ENCODE assay signal across 15 mouse cellular contexts in the genomic region with DNA sequence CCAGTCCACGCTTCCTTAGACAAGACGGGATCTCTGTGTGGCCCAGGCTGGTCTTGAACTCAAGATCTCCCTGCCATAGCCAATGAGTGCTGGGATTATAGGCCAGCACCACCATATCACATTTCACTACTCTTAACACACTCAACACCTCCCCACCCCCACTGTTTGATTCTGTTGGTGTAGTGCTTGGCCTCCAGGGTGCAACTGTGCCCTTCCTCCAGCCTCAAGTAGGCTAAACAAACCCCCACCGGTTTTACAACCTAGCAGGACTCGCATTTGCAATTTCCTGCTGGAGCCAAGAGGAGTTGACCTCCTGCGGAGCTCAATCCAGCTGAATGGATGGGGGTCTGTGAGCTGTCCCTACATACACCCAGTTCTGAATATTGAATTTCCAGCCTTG. TPM values are rescaled to one million over a fixed set of nuclear protein-coding genes. Genes with fewer than 3 reads are reported as not detected.
DNase-seq lines count a peak whose midpoint lies in the region; ATAC-seq and TF ChIP-seq lines count a peak whose summit lies in the region.
"Had no signal": no experiment of that assay in that cellular context is flagged by ENCODE, and none has a peak within 500 bp of the region (broad histone marks: within the 10 kb centered on the region; RNA-seq: fewer than 3 reads in every experiment).

No protein-coding gene starts in this region.

- TF ChIP-seq POLR2A in small intestine, adult 2 months (IDR thresholded peaks at IDR 0.05; ENCODE audit: low read depth, low read length), result no peak

- H3K9ac ChIP-seq in kidney, embryonic 14.5 days (ENCODE audit: low read depth, low read length), result no peak overlapping the region
- H3K9ac ChIP-seq in limb, embryonic 13.5 days, result no peak overlapping the region
- H3K9ac ChIP-seq: heart, embryonic 13.5 days; intestine, embryonic 15.5 days; liver, embryonic 14.5 days had no signal

- no peak for ATAC-seq in kidney, embryonic 14.5 days (ENCODE audit: low FRiP score, low TSS enrichment)
- ATAC-seq in limb, embryonic 13.5 days (ENCODE audit: low FRiP score, low read depth), result 0 out of 2 replicates have a peak, but pooled peaks have one; percentile 24
- ATAC-seq: forebrain, embryonic 16.5 days; intestine, embryonic 15.5 days had no signal

- no peak overlapping the region for H3K4me2 ChIP-seq in kidney, embryonic 14.5 days (replicated peaks; ENCODE audit: low read depth, low read length)
- no peak overlapping the region for H3K4me2 ChIP-seq in limb, embryonic 13.5 days (replicated peaks)
- H3K4me2 ChIP-seq: heart, embryonic 13.5 days; intestine, embryonic 15.5 days had no signal

- no peak for TF ChIP-seq CTCF in small intestine, adult 2 months (IDR thresholded peaks at IDR 0.05; ENCODE audit: extremely low read depth, insufficient read length, insufficient replicate concordance, low read depth, low read length)

- H3K27me3 ChIP-seq in kidney, embryonic 14.5 days (ENCODE audit: control insufficient read depth, insufficient read depth, low read length), result no peaks in the 10 kb centered on the region
- H3K27me3 ChIP-seq in limb, embryonic 13.5 days, result no peaks in the 10 kb centered on the region
- no peaks in the 10 kb centered on the region for H3K27me3 ChIP-seq in small intestine, adult 2 months (ENCODE audit: control insufficient read depth, insufficient read depth, low read length)
- H3K27me3 ChIP-seq: heart, embryonic 13.5 days; intestine, embryonic 15.5 days had no signal

- no peaks in the 10 kb centered on the region; the same call in 1 of the 2 replicates for H3K4me1 ChIP-seq in kidney, embryonic 14.5 days (ENCODE audit: control insufficient read depth, insufficient read depth, low read length)
- H3K4me1 ChIP-seq in limb, embryonic 13.5 days, result peaks cover 23% of the 10 kb centered on the region
- peaks cover 26% of the 10 kb centered on the region for H3K4me1 ChIP-seq in small intestine, adult 2 months (ENCODE audit: control insufficient read depth, insufficient read depth, insufficient read length, low read length)

- peak; percentile 31 to 55 for DNase-seq in kidney, postnatal 36 days
- DNase-seq in WW6 (ENCODE audit: low read depth, low spot score), result peak; percentile 54
- no peak for DNase-seq in layer of hippocampus, adult 8-10 months (ENCODE audit: low spot score in 2 of 2)
- no peak for DNase-seq in adrenal gland, postnatal 25 days
- DNase-seq: cerebellum, postnatal 36 days; gastrocnemius, postnatal 14 days; right cerebral cortex, adult 18-20 months; thymus, adult 2 months had no signal

- H3K4me3 ChIP-seq in kidney, embryonic 14.5 days (ENCODE audit: low read length), result no peak overlapping the region
- H3K4me3 ChIP-seq in limb, embryonic 13.5 days, result no peak overlapping the region
- H3K4me3 ChIP-seq in small intestine, adult 2 months (ENCODE audit: low read depth, low read length), result no peak overlapping the region
- H3K4me3 ChIP-seq: heart, embryonic 13.5 days; intestine, embryonic 15.5 days had no signal

- 21% methylated on average over 5 of the region's 5 CpGs for WGBS in kidney, embryonic 14.5 days
- 16% methylated on average over 5 of the region's 5 CpGs for WGBS in limb, embryonic 13.5 days
- 54% methylated on average over 5 of the region's 5 CpGs for WGBS in small intestine, adult 2 months

- no peaks in the 10 kb centered on the region for H3K36me3 ChIP-seq in kidney, embryonic 14.5 days (ENCODE audit: control insufficient read depth, insufficient read depth, low read length)
- no peaks in the 10 kb centered on the region for H3K36me3 ChIP-seq in limb, embryonic 13.5 days
- H3K36me3 ChIP-seq in small intestine, adult 2 months (ENCODE audit: control insufficient read depth, insufficient read depth, low read length), result no peaks in the 10 kb centered on the region
- H3K36me3 ChIP-seq: heart, embryonic 13.5 days; intestine, embryonic 15.5 days had no signal

- no peak overlapping the region for H3K27ac ChIP-seq in kidney, embryonic 14.5 days (ENCODE audit: low read depth, low read length)
- H3K27ac ChIP-seq in limb, embryonic 13.5 days, result peak overlapping the region; percentile 0; the same call in 1 of the 2 replicates
- H3K27ac ChIP-seq in small intestine, adult 2 months (ENCODE audit: insufficient read depth, low read depth, low read length), result 0 out of 2 replicates have a peak overlapping the region, but pooled peaks have one; percentile 1
- H3K27ac ChIP-seq: intestine, embryonic 15.5 days; liver, embryonic 14.5 days had no signal

- no peaks in the 10 kb centered on the region for H3K9me3 ChIP-seq in kidney, embryonic 14.5 days (ENCODE audit: control insufficient read depth, low read length)
- H3K9me3 ChIP-seq in limb, embryonic 13.5 days, result no peaks in the 10 kb centered on the region
- H3K9me3 ChIP-seq: heart, embryonic 13.5 days; intestine, embryonic 15.5 days had no signal

RNA-seq across cellular contexts. Expression of gene Tor3a, which starts 5.6 kb away (rescaled TPM):
- polyA plus RNA-seq in kidney, embryonic 14.5 days (2014; fragmentation: Nextera tagmentation; extraction: Ambion mirVana), result 15.5 and 21.1 TPM in 2 replicates
- 8.3 and 8.4 TPM in 2 replicates for polyA plus RNA-seq in limb, embryonic 13.5 days (2015; fragmentation: Nextera tagmentation; extraction: Ambion mirVana)
- polyA plus RNA-seq in small intestine, adult 2 months (2012; rRNA removed), result 21.5 and 31.0 TPM in 2 replicates
- 10 to 100 TPM in 1 of 4 experiments, 1 to 10 TPM in 3; 8.2 to 11.9 (median 8.7) TPM for total RNA-seq in layer of hippocampus, adult 8-10 months (2022)
- 13.8 and 19.3 TPM in 2 replicates for total RNA-seq in adrenal gland, postnatal 25 days (2021)

RNA-seq across cellular contexts. Expression of gene Fam20b, which starts 50.3 kb away (rescaled TPM):
- 24.3 and 37.3 TPM in 2 replicates for polyA plus RNA-seq in kidney, embryonic 14.5 days (2014; fragmentation: Nextera tagmentation; extraction: Ambion mirVana)
- 24.3 and 27.7 TPM in 2 replicates for polyA plus RNA-seq in limb, embryonic 13.5 days (2015; fragmentation: Nextera tagmentation; extraction: Ambion mirVana)
- polyA plus RNA-seq in small intestine, adult 2 months (2012; rRNA removed), result 12.7 and 25.7 TPM in 2 replicates
- 10 to 100 TPM; 70.3 to 84.4 (median 79.3) TPM for total RNA-seq in layer of hippocampus, adult 8-10 months (2022)
- 47.6 and 58.9 TPM in 2 replicates for total RNA-seq in adrenal gland, postnatal 25 days (2021)

Comparison
In these comparisons a context has a peak if more than half of its experiments do, and no peak if none do; other contexts are left out.
1. DNase-seq: peak in kidney, postnatal 36 days (2 of 2) and WW6 (single experiment); none in layer of hippocampus, adult 8-10 months (0 of 2) and adrenal gland, postnatal 25 days (single experiment).